Mouse (Mus musculus) kidney, adult 2 months (tissue): ENCODE data around the gene Rnf186. TPM values are rescaled to one million over a fixed set of nuclear protein-coding genes. Genes with fewer than 3 reads are reported as not detected.
A peak's percentile ranks its signal among the peaks of the same experiment; 100 is the strongest.

Experiments
- DNase-seq: peaks from one replicate; pipeline ENCODE4 v3.0.0; 2021
- H3K27ac ChIP-seq: fragments of 200-500 bp; 2 replicates; pipeline ENCODE4 v1.5.1; 2012; ENCODE audit warnings: low read depth, low read length, control low read depth, inconsistent platforms; ENCODE audit not compliant: insufficient read depth
- H3K27me3 ChIP-seq: fragments of 200-500 bp; replicated peaks from 2 replicates; pipeline ENCODE4 v1.6.1; 2012; ENCODE audit warnings: mild to moderate bottlenecking, moderate library complexity, low read length, inconsistent platforms; ENCODE audit not compliant: control insufficient read depth, insufficient read depth
- H3K36me3 ChIP-seq: fragments of 200-500 bp; 2 replicates; pipeline ENCODE4 v1.6.1; 2012; ENCODE audit warnings: mild to moderate bottlenecking, moderate library complexity, low read length, inconsistent platforms; ENCODE audit not compliant: control insufficient read depth, insufficient read depth
- H3K4me1 ChIP-seq: fragments of 200-500 bp; 2 replicates; pipeline ENCODE4 v1.6.1; 2011; ENCODE audit warnings: low read length; ENCODE audit not compliant: control insufficient read depth, insufficient read depth
- H3K4me3 ChIP-seq: fragments of 200-500 bp; 2 replicates; pipeline ENCODE4 v1.5.1; 2011; ENCODE audit warnings: mild to moderate bottlenecking, low read depth, low read length, control low read depth; ENCODE audit not compliant: insufficient read depth
- CTCF ChIP-seq: fragments of 200-500 bp; conservative IDR thresholded peaks from 2 replicates; pipeline ENCODE4 v1.5.1; 2011; ENCODE audit warnings: low read depth, mild to moderate bottlenecking, control low read depth, low read length, moderate library complexity, mixed read lengths; ENCODE audit not compliant: insufficient read depth, insufficient read length
- POLR2A ChIP-seq: fragments of 200-500 bp; IDR thresholded peaks from one replicate; pipeline ENCODE4 v1.6.1; 2011; ENCODE audit warnings: low read depth, low read length, control low read depth
- WGBS: fragments of 180-500 bp; shearing (Covaris S2); methylation state at CpG from one replicate; pipeline ENCODE4 v1.1.7; 2018; 5-methylcytosine and 5-hydroxymethylcytosine counted together
- polyA plus RNA-seq: library from polyadenylated mRNA; depleted of rRNA; stranded (reverse); fragments of >200 nt; gene quantifications from 2 replicates; pipeline ENCODE4 v1.2.3, GENCODE M21; 2012

The Rnf186 gene
- polyA plus RNA-seq, 1 experiment: 126 TPM

- peaks cover 4% of the 10 kb centered on the region; the same call in 1 of the 2 replicates for H3K4me1 ChIP-seq
- DNase-seq: no peak
- no peaks in the 10 kb centered on the region; the same call in 1 of the 2 replicates for H3K36me3 ChIP-seq
- 89% methylated on average over 4 of the region's 4 CpGs for WGBS
- H3K27me3 ChIP-seq: no peaks in the 10 kb centered on the region
- H3K4me3 ChIP-seq: no peak overlapping the region
- H3K27ac ChIP-seq: no peak overlapping the region
- TF ChIP-seq POLR2A (no peak), CTCF (peak; percentile 63)
Observed at GRCm38 (mm10) chr4:138997121-138997520, 30.2 kb downstream of the Rnf186 start.

GRCm38 (mm10) chr4:138998611-138999010, 31.7 kb downstream of the Rnf186 start:
- no peak overlapping the region for H3K27ac ChIP-seq
- H3K4me1 ChIP-seq: peaks cover 4% of the 10 kb centered on the region; the same call in 1 of the 2 replicates
- WGBS: 78% methylated on average over 11 of the region's 11 CpGs
- TF ChIP-seq CTCF: no peak
- TF ChIP-seq POLR2A: no peak
- no peak for DNase-seq
- H3K27me3 ChIP-seq: no peaks in the 10 kb centered on the region
- no peaks in the 10 kb centered on the region; the same call in 1 of the 2 replicates for H3K36me3 ChIP-seq
- H3K4me3 ChIP-seq: no peak overlapping the region

GRCm38 (mm10) chr4:139001026-139001425, 34.1 kb downstream of the Rnf186 start:
- no peak for DNase-seq
- TF ChIP-seq CTCF (no peak), POLR2A (no peak)
- H3K36me3 ChIP-seq: no peaks in the 10 kb centered on the region; the same call in 1 of the 2 replicates
- H3K4me3 ChIP-seq: no peak overlapping the region
- peaks cover 4% of the 10 kb centered on the region; the same call in 1 of the 2 replicates for H3K4me1 ChIP-seq
- 56% methylated on average over 2 of the region's 2 CpGs for WGBS
- no peaks in the 10 kb centered on the region for H3K27me3 ChIP-seq
- no peak overlapping the region for H3K27ac ChIP-seq

GRCm38 (mm10) chr4:139001433-139001832, 34.5 kb downstream of the Rnf186 start:
- no peaks in the 10 kb centered on the region for H3K27me3 ChIP-seq
- DNase-seq: peak; percentile 54
- no peaks in the 10 kb centered on the region; the same call in 1 of the 2 replicates for H3K36me3 ChIP-seq
- WGBS: 27% methylated on average over 6 of the region's 6 CpGs
- peaks cover 4% of the 10 kb centered on the region; the same call in 1 of the 2 replicates for H3K4me1 ChIP-seq
- H3K27ac ChIP-seq: no peak overlapping the region
- TF ChIP-seq POLR2A (no peak), CTCF (peak; percentile 67)
- H3K4me3 ChIP-seq: no peak overlapping the region

GRCm38 (mm10) chr4:139004067-139004466, 37.2 kb downstream of the Rnf186 start:
- TF ChIP-seq POLR2A: no peak
- no peak for TF ChIP-seq CTCF
- Histone ChIP-seq H3K36me3 (no peaks in the 10 kb centered on the region), H3K27me3 (no peaks in the 10 kb centered on the region), H3K4me1 (peaks cover 8% of the 10 kb centered on the region; the same call in 1 of the 2 replicates), H3K4me3 (no peak overlapping the region), H3K27ac (no peak overlapping the region)
- 75% methylated on average over 8 of the region's 8 CpGs for WGBS
- DNase-seq: peak; percentile 54

- H3K36me3 ChIP-seq: no peaks in the 10 kb centered on the region
- WGBS: 61% methylated on average over 6 of the region's 6 CpGs
- H3K27ac ChIP-seq: no peak overlapping the region
- DNase-seq: no peak
- H3K27me3 ChIP-seq: no peaks in the 10 kb centered on the region
- no peak overlapping the region for H3K4me3 ChIP-seq
- TF ChIP-seq POLR2A (no peak), CTCF (no peak)
- peaks cover 8% of the 10 kb centered on the region; the same call in 1 of the 2 replicates for H3K4me1 ChIP-seq
Observed at GRCm38 (mm10) chr4:139005214-139005613, 38.3 kb downstream of the Rnf186 start.

GRCm38 (mm10) chr4:139007353-139007752, 40.4 kb downstream of the Rnf186 start:
- TF ChIP-seq POLR2A (no peak), CTCF (no peak)
- Histone ChIP-seq H3K27ac (no peak overlapping the region), H3K27me3 (no peaks in the 10 kb centered on the region), H3K4me3 (no peak overlapping the region), H3K4me1 (0 out of 2 replicates have a peak, but pooled peaks cover 4% of the 10 kb centered on the region), H3K36me3 (no peaks in the 10 kb centered on the region)
- WGBS: 86% methylated on average over 3 of the region's 3 CpGs
- no peak for DNase-seq

GRCm38 (mm10) chr4:139007981-139008536, 41.1 kb downstream of the Rnf186 start:
- H3K27me3 ChIP-seq: no peaks in the 10 kb centered on the region
- no peaks in the 10 kb centered on the region for H3K36me3 ChIP-seq
- H3K4me3 ChIP-seq: no peak overlapping the region
- peak; percentile 30 for DNase-seq
- WGBS: 41% methylated on average over 6 of the region's 6 CpGs
- H3K27ac ChIP-seq: no peak overlapping the region
- H3K4me1 ChIP-seq: 0 out of 2 replicates have a peak, but pooled peaks cover 4% of the 10 kb centered on the region
- TF ChIP-seq POLR2A (no peak), CTCF (no peak)
